Mouse (Mus musculus) T-helper 17 cell (primary cell): ENCODE data around the gene Sh2b3.

ENCODE experiments used
- in situ Hi-C, 2 experiments: fragments of 300-600 bp; cut with MboI, MseI; formaldehyde crosslinking; loops; 1 replicate in 1 of 2; 2 replicates in 1 of 2; pipeline ENCODE4 v1.15.1; 2025; ENCODE audit warnings: high pct_unique_total_duplicates in 2 of 2

Gene Sh2b3

DNA sequence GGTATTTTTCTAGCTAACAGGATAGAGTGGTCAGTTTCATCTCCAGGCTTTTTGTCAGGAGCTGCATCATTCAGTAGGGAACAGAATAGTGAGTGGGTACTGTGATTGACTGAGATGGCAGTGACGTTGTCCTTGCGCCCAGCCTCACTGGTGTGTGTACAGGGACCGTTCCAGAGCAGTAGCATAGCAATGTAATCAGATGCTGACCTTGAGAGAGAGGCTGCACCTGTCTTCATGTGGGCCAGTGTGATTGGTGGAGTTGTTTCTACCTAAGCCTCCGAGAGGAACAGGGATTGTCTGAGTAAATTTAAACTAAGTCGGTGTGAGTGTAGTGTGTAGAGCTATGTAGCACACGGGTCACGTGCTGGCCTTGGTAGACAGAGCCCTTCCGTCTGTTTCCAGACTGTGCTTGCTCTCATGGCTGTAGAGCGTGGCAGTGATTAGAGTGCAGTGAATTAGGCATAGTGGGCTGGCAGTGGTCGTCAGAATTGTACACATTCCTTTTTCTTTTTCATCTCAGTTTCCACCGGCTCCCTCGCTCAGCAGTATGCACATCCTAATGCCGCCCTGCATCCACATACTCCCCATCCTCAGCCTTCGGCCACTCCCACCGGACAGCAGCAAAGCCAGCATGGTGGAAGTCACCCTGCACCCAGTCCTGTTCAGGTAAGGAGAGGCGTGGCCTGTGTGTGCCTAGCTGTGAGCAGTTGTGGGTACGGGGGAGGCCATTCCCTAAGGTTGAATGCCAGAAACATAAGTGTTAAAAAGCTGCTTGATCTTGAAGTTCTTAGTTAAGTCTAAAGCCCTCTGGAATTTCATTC lies 26.9 kb downstream of the Sh2b3 start:
- in situ Hi-C loops, result no loop called here

DNA sequence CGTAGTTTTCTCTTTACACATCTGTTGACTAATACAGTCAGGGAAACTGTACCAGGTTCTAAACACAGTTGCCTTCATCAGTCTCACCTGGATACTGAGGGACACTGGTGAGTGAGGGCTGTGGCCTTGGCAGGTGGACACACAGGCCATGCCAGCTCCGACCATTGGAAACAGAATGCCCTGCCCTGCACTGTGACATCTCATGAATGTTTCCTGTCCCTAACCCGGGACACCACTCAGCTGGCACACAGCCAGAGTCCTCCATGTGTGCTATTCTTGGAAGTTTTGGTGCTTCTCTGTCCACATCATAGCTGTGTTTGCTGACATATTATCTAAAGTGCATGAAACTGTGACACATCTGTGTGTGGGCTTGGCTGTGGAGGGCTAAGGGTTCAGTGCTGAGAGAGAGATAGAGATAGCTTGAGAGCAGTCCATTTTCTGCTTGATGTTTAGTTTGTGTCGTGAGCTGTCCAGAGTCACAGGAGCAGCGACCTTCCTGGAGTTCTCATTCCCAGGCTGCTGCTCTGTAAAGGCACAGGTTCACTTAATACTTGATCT lies 27.7 kb downstream of the Sh2b3 start:
- in situ Hi-C loops, result no loop called here

DNA sequence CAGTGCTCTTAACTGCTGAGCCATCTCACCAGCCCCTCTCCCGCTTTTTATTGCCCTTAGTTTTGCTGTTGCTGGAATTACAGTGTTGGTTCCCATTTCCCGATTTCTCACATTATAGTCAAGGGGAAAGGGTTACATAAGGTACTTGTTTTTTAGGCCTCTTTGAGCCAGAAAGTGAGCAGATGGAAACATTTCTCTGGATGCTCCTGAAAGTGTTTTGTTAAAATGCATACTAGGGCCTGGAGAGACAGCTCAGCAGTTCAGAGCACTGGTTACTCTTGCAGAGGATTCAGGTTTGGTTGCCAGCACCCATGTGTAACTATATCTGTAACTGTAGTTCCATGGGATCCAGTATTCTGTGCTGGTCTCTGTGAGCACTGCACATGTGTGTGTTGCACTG lies 29.2 kb downstream of the Sh2b3 start:
- in situ Hi-C loops, result no loop called here

DNA sequence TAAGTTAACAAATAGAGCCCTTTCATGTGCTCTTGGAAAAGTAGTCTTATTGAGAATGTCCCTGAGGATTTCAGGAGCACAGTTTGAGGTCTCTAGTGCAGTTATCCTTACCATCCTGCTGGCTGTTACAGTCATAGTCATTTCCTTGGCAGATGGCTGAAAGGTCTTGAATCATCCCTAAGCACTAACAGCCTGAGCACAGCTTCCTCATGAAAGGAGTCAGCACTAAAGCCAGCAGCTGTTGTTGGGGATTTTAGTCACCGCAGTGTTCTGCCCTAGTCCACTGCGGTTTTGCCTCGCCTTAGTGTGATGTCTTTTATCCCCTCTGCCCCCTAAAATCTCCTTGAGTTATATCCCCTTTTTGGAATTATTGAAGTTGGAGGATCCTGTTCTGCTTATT lies 30.3 kb downstream of the Sh2b3 start:
- in situ Hi-C loops, result no loop called here

DNA sequence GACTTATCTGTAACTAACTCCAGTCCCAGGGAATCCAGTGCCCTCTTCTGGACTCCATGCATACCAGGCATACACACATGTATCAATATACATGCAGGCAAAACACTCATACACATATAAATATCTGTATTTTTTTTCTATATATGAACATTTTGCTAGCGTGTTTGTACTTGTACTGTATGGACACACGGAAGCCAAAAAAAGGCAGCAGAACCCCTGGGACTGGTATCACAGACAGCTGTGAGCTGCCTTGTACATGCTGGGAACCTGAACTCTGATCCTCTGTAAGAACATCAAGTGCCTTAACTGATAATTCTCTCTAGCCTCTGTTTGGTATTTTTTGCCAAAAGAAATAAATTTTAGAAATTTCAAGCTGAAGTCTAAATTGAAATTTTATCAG lies 39.0 kb downstream of the Sh2b3 start:
- in situ Hi-C loops, result loop anchor here in 1 of 2 experiments (5.0 kb wide), 1 partner anchor 44 kb away; no protein-coding TSS in a partner anchor

- in situ Hi-C loops, result loop anchor here in 1 of 2 experiments (5.0 kb wide), 1 partner anchor 47 kb away; no protein-coding TSS in a partner anchor
Measured at GRCm38 (mm10) chr5:121795800-121796199, 41.6 kb downstream of the Sh2b3 start.

GRCm38 (mm10) chr5:121791026-121791425 lies 46.4 kb downstream of the Sh2b3 start:
- in situ Hi-C loops, result no loop called here

- in situ Hi-C loops, result no loop called here
Measured at GRCm38 (mm10) chr5:121783862-121784500, 53.5 kb downstream of the Sh2b3 start.

DNA sequence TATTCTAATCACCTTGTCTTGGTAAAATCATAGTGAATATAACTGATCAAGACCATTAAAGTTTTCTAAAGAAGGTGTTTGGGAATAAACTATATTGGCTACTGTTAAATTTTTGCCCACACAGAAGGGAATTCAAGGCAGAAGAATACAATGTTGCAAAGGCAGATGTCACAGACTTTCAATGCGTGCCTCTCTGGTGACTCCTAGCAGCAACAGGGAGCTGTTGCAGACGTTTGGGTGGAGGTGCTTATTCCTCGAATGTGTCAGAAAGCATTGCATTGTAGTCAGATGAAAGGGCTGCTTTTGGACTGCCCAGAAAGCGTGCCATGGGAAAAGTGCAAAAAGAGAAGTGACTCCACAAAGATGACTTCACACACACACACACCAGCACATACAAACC lies 55.0 kb downstream of the Sh2b3 start:
- in situ Hi-C loops, result no loop called here

GRCm38 (mm10) chr5:121780180-121780579 lies 57.3 kb downstream of the Sh2b3 start:
- in situ Hi-C loops, result no loop called here

GRCm38 (mm10) chr5:121778485-121779119 lies 58.8 kb downstream of the Sh2b3 start:
- in situ Hi-C loops, result loop anchor here in 1 of 2 experiments (5.0 kb wide), 1 partner anchor 96 kb away; no protein-coding TSS in a partner anchor

GRCm38 (mm10) chr5:121771611-121772010 lies 65.8 kb downstream of the Sh2b3 start:
- in situ Hi-C loops, result no loop called here

DNA sequence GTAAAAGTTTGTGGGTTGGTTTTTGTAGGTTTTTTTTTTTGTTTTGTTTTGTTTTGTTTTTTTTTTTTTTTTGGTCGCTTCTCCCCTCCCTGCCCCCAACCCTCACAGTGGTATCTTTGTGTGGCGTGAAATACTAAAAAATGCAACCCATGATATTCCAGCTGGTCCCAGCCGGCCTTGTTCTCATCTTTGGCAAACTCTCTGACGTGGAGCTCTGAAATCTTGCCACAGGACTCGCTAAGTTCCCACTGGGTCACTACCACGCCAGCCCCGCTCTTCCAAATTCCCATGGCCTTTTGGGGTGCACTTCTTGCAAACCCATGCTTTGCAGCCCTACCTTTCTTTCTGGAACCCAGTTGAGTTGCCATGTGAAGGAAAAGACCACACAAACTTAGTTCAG lies 67.6 kb downstream of the Sh2b3 start:
- in situ Hi-C loops, result loop anchor here in 1 of 2 experiments (5.0 kb wide), 1 partner anchor 72 kb away; no protein-coding TSS in a partner anchor

DNA sequence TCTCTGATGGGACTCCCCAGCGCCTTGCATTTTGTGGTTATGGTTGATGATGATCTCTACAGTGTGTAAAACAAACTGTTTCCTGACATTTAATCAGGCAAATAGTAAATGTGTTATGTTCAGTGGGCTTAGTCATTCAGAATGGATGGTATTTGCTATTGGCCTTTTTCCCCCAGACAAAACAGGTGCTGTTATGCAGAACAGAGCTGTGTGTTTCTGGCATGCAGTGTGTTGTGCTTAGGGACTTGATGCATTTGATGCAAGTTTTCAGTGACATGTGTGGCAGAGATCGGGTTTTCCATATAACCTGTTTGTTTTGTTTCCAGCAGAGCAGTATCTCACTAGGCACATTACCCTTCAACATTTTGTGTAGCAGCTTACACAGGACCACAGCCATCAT lies 69.9 kb downstream of the Sh2b3 start:
- in situ Hi-C loops, result loop anchor here in 1 of 2 experiments (5.0 kb wide), 1 partner anchor 75 kb away; no protein-coding TSS in a partner anchor

- in situ Hi-C loops, result loop anchor here in 1 of 2 experiments (5.0 kb wide), 1 partner anchor 76 kb away; no protein-coding TSS in a partner anchor
Measured at GRCm38 (mm10) chr5:121766038-121766773, 71.2 kb downstream of the Sh2b3 start.
